Mouse (Mus musculus) heart, embryonic 13.5 days (tissue): ENCODE measurements around the gene Parva. TPM values are rescaled to one million over a fixed set of nuclear protein-coding genes. Genes with fewer than 3 reads are reported as not detected.
A peak's percentile ranks its signal among the peaks of the same experiment; 100 is the strongest.

Experiments
- ATAC-seq: fragments of 200-750 bp; cut with Nextera tagmentation; 2 replicates; pipeline ENCODE4 v1.8.0; 2017; ENCODE audit warnings: moderate TSS enrichment; ENCODE audit not compliant: insufficient number of reproducible peaks, low FRiP score, low TSS enrichment; ENCODE audit errors: extremely low read depth
- H3K27ac ChIP-seq: fragments of 300-500 bp; sonication (generic); replicated peaks from 2 replicates; pipeline ENCODE4 v1.5.1; 2015; ENCODE audit warnings: moderate library complexity, mild to moderate bottlenecking, inconsistent platforms
- H3K27me3 ChIP-seq: fragments of 300-500 bp; sonication (generic); replicated peaks from 2 replicates; pipeline ENCODE4 v1.6.1; 2015; ENCODE audit warnings: mild to moderate bottlenecking, inconsistent platforms
- H3K36me3 ChIP-seq: fragments of 300-500 bp; sonication (generic); 2 replicates; pipeline ENCODE4 v1.6.1; 2015; ENCODE audit warnings: mild to moderate bottlenecking, inconsistent platforms
- H3K4me1 ChIP-seq: fragments of 300-500 bp; sonication (generic); 2 replicates; pipeline ENCODE4 v1.6.1; 2015; ENCODE audit warnings: inconsistent platforms
- H3K4me2 ChIP-seq: fragments of 300-500 bp; sonication (generic); 2 replicates; pipeline ENCODE4 v1.6.1; 2015; ENCODE audit warnings: inconsistent platforms, mild to moderate bottlenecking, moderate library complexity
- H3K4me3 ChIP-seq: fragments of 300-500 bp; sonication (generic); 2 replicates; pipeline ENCODE4 v1.5.1; 2015; ENCODE audit warnings: moderate library complexity, mild to moderate bottlenecking, inconsistent platforms
- H3K9ac ChIP-seq: fragments of 300-500 bp; sonication (generic); 2 replicates; pipeline ENCODE4 v1.6.1; 2015; ENCODE audit warnings: inconsistent platforms, mild to moderate bottlenecking, moderate library complexity
- H3K9me3 ChIP-seq: fragments of 300-500 bp; sonication (generic); 2 replicates; pipeline ENCODE4 v1.6.1; 2016; ENCODE audit warnings: inconsistent platforms
- WGBS: fragments of 180-500 bp; shearing (Covaris S2); methylation state at CpG from one replicate; pipeline ENCODE4 v1.1.7; 2015; ENCODE audit warnings: mixed read lengths; 5-methylcytosine and 5-hydroxymethylcytosine counted together
- polyA plus RNA-seq: library from polyadenylated mRNA; unstranded; fragments of >200 nt; fragmentation: Nextera tagmentation; extraction: Ambion mirVana; gene quantifications from 2 replicates; pipeline ENCODE4 v1.2.1, GENCODE M21; 2015

The Parva gene
- polyA plus RNA-seq, 1 experiment from 2014 or later, result 83.7 TPM

- Histone ChIP-seq H3K27ac (peak overlapping the region; percentile 98), H3K4me2 (peak overlapping the region; percentile 82), H3K9me3 (0 out of 2 replicates have a peak, but pooled peaks cover 5% of the 10 kb centered on the region), H3K4me3 (peak overlapping the region; percentile 74), H3K4me1 (peaks cover 24% of the 10 kb centered on the region), H3K9ac (peak overlapping the region; percentile 91), H3K36me3 (0 out of 2 replicates have a peak, but pooled peaks cover 5% of the 10 kb centered on the region), H3K27me3 (no peaks in the 10 kb centered on the region)
- ATAC-seq, result no peak
- 35% methylated on average over 5 of the region's 5 CpGs for WGBS
Observed at GRCm38 (mm10) chr7:112426811-112427210, 494 bp upstream of the Parva start.

- Histone ChIP-seq H3K4me3 (peak overlapping the region; percentile 74), H3K27me3 (no peaks in the 10 kb centered on the region), H3K4me2 (peak overlapping the region; percentile 82), H3K9ac (peak overlapping the region; percentile 91), H3K27ac (peak overlapping the region; percentile 98), H3K9me3 (0 out of 2 replicates have a peak, but pooled peaks cover 5% of the 10 kb centered on the region), H3K4me1 (peaks cover 24% of the 10 kb centered on the region), H3K36me3 (0 out of 2 replicates have a peak, but pooled peaks cover 5% of the 10 kb centered on the region)
- 1% methylated on average over 22 of the region's 22 CpGs for WGBS
- peak; percentile 88 for ATAC-seq
Observed at GRCm38 (mm10) chr7:112428158-112428535, 842 bp downstream of the Parva start.

GRCm38 (mm10) chr7:112439846-112440245 is 12.5 kb downstream of the Parva start:
- Histone ChIP-seq H3K4me1 (peaks cover 66% of the 10 kb centered on the region), H3K4me3 (no peak overlapping the region), H3K27ac (no peak overlapping the region), H3K4me2 (no peak overlapping the region), H3K27me3 (no peaks in the 10 kb centered on the region), H3K9ac (no peak overlapping the region), H3K9me3 (peaks cover 7% of the 10 kb centered on the region), H3K36me3 (peaks cover 8% of the 10 kb centered on the region)
- 51% methylated on average over 3 of the region's 3 CpGs for WGBS
- no peak for ATAC-seq

- peak overlapping the region; percentile 54 for H3K9ac ChIP-seq
- no peak; the same call in 1 of the 2 replicates for ATAC-seq
- H3K4me3 ChIP-seq, result 0 out of 2 replicates have a peak overlapping the region, but pooled peaks have one; percentile 17
- peak overlapping the region; percentile 74 for H3K27ac ChIP-seq
- no peaks in the 10 kb centered on the region for H3K27me3 ChIP-seq
- H3K4me2 ChIP-seq, result peak overlapping the region; percentile 52
- peaks cover 67% of the 10 kb centered on the region for H3K4me1 ChIP-seq
- WGBS, result 23% methylated on average over 12 of the region's 12 CpGs
- H3K36me3 ChIP-seq, result no peaks in the 10 kb centered on the region; the same call in 1 of the 2 replicates
- H3K9me3 ChIP-seq, result no peaks in the 10 kb centered on the region
Observed at GRCm38 (mm10) chr7:112444152-112444984, 17.1 kb downstream of the Parva start.

- WGBS, result 27% methylated on average over 9 of the region's 9 CpGs
- peak overlapping the region; percentile 54 for H3K9ac ChIP-seq
- H3K9me3 ChIP-seq, result no peaks in the 10 kb centered on the region
- H3K27me3 ChIP-seq, result no peaks in the 10 kb centered on the region
- H3K4me1 ChIP-seq, result peaks cover 61% of the 10 kb centered on the region
- H3K4me2 ChIP-seq, result peak overlapping the region; percentile 52
- H3K27ac ChIP-seq, result peak overlapping the region; percentile 74
- no peak for ATAC-seq
- no peaks in the 10 kb centered on the region; the same call in 1 of the 2 replicates for H3K36me3 ChIP-seq
- H3K4me3 ChIP-seq, result 0 out of 2 replicates have a peak overlapping the region, but pooled peaks have one; percentile 17
Observed at GRCm38 (mm10) chr7:112444985-112445367, 17.7 kb downstream of the Parva start.

GRCm38 (mm10) chr7:112446498-112446897 is 19.2 kb downstream of the Parva start:
- Histone ChIP-seq H3K4me1 (peaks cover 50% of the 10 kb centered on the region), H3K4me3 (no peak overlapping the region), H3K9ac (no peak overlapping the region), H3K27me3 (no peaks in the 10 kb centered on the region), H3K4me2 (no peak overlapping the region), H3K27ac (no peak overlapping the region), H3K9me3 (no peaks in the 10 kb centered on the region), H3K36me3 (no peaks in the 10 kb centered on the region; the same call in 1 of the 2 replicates)
- no peak for ATAC-seq
- WGBS, result 90% methylated on average over 4 of the region's 4 CpGs

- 79% methylated on average over 8 of the region's 8 CpGs for WGBS
- no peak for ATAC-seq
Observed at GRCm38 (mm10) chr7:112449954-112450700, 22.8 kb downstream of the Parva start.

GRCm38 (mm10) chr7:112452471-112452870 is 25.2 kb downstream of the Parva start:
- ATAC-seq, result no peak
- Histone ChIP-seq H3K4me2 (no peak overlapping the region), H3K4me1 (peaks cover 58% of the 10 kb centered on the region), H3K9me3 (no peaks in the 10 kb centered on the region), H3K27me3 (no peaks in the 10 kb centered on the region), H3K4me3 (no peak overlapping the region), H3K27ac (no peak overlapping the region), H3K9ac (no peak overlapping the region), H3K36me3 (no peaks in the 10 kb centered on the region)
- 65% methylated on average over 5 of the region's 5 CpGs for WGBS

More at GRCm38 (mm10) chr7:112449954-112450700, 22.8 kb downstream of the Parva start:
- Histone ChIP-seq H3K4me3 (no peak overlapping the region), H3K27me3 (no peaks in the 10 kb centered on the region), H3K4me2 (no peak overlapping the region), H3K9me3 (no peaks in the 10 kb centered on the region), H3K4me1 (peaks cover 44% of the 10 kb centered on the region), H3K27ac (no peak overlapping the region), H3K36me3 (no peaks in the 10 kb centered on the region; the same call in 1 of the 2 replicates), H3K9ac (no peak overlapping the region)

- ATAC-seq, result no peak
- Histone ChIP-seq H3K4me2 (no peak overlapping the region), H3K9me3 (no peaks in the 10 kb centered on the region), H3K4me3 (no peak overlapping the region), H3K27me3 (no peaks in the 10 kb centered on the region), H3K27ac (peak overlapping the region; percentile 78), H3K4me1 (peaks cover 69% of the 10 kb centered on the region), H3K9ac (peak overlapping the region; percentile 4; the same call in 1 of the 2 replicates), H3K36me3 (no peaks in the 10 kb centered on the region)
- WGBS, result 16% methylated on average over 3 of the region's 3 CpGs
Observed at GRCm38 (mm10) chr7:112453805-112454214, 26.5 kb downstream of the Parva start.

- no peaks in the 10 kb centered on the region for H3K9me3 ChIP-seq
Observed at GRCm38 (mm10) chr7:112454380-112454779, 27.1 kb downstream of the Parva start.

GRCm38 (mm10) chr7:112454951-112455350 is 27.6 kb downstream of the Parva start:
- Histone ChIP-seq H3K27ac (peak overlapping the region; percentile 78), H3K4me2 (no peak overlapping the region), H3K9ac (peak overlapping the region; percentile 4; the same call in 1 of the 2 replicates), H3K4me1 (peaks cover 72% of the 10 kb centered on the region), H3K27me3 (no peaks in the 10 kb centered on the region), H3K4me3 (no peak overlapping the region), H3K9me3 (no peaks in the 10 kb centered on the region), H3K36me3 (no peaks in the 10 kb centered on the region)
- WGBS, result 58% methylated on average over 2 of the region's 2 CpGs
- no peak for ATAC-seq

More at GRCm38 (mm10) chr7:112454380-112454779, 27.1 kb downstream of the Parva start:
- Histone ChIP-seq H3K4me3 (no peak overlapping the region), H3K36me3 (no peaks in the 10 kb centered on the region), H3K4me1 (peaks cover 72% of the 10 kb centered on the region), H3K4me2 (no peak overlapping the region), H3K9ac (peak overlapping the region; percentile 4; the same call in 1 of the 2 replicates), H3K27me3 (no peaks in the 10 kb centered on the region), H3K27ac (peak overlapping the region; percentile 78)
- 62% methylated on average over 6 of the region's 6 CpGs for WGBS
- ATAC-seq, result no peak
